Mouse (Mus musculus): ENCODE measurements at regions not wholly inside any gene's neighbourhood (a gene's known extent, or its start where the extent isn't known, plus 50 kb on each side); places are given as distances from the start of the nearest gene placed in this dataset.
A peak's percentile ranks its signal among the peaks of the same experiment; 100 is the strongest.

DNA sequence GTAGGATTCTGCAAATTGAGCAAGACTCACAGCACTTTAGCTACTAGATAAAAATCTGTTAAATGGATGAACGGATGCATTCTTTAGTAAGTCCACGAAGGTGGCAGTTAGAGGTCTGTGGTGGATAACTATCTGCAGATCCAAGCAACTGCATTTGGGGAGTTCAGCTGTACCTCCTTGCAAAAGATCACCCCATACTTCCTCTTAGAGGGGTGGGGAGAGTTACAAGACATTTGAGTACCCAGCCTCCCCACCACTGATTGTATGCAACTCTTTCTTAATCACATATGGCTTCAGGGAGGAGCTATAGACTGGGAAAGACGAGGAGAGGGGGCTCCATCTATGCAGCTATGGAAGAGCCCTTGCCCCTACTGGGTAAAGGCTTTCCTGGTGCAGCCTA, 144.1 kb downstream of the Postn start:
- 67% methylated on average over 3 of the region's 3 CpGs for WGBS
- ATAC-seq (ENCODE audit: low FRiP score, low read depth): no peak
- no peak overlapping the region for H3K9ac ChIP-seq

DNA sequence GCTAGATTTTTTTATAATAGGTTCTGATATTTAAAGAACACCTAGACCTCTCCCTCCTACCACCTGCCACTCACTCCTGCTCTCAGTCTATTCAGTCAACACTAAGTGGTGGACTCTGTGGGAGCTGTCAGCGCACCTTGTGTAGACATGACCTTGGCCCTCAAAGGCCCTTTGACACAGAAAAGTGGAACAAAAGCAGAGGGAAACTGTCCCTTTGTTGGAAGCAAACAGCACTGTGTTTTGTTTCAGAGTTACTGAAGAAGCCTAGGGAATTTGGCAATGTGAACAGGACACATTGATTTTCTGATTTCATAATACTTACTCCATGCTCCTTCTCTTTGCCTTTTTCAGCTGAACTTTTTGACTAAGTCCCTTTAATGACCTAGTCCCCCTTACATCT, 146.7 kb downstream of the Postn start:
- H3K36me3 ChIP-seq: no peaks in the 10 kb centered on the region
- H3K4me1 ChIP-seq: no peaks in the 10 kb centered on the region
- no peak overlapping the region for H3K9ac ChIP-seq
- H3K9me3 ChIP-seq: no peaks in the 10 kb centered on the region
- 95% methylated on average over 1 of the region's 1 CpGs for WGBS
- ATAC-seq (ENCODE audit: low FRiP score, low read depth): no peak
- no peak overlapping the region for H3K4me2 ChIP-seq (replicated peaks)
- no peak overlapping the region for H3K4me3 ChIP-seq
- no peaks in the 10 kb centered on the region for H3K27me3 ChIP-seq
- no peak overlapping the region for H3K27ac ChIP-seq

More for the DNA sequence above, 144.1 kb downstream of the Postn start:
- Histone ChIP-seq H3K27ac (no peak overlapping the region), H3K9me3 (no peaks in the 10 kb centered on the region), H3K4me3 (no peak overlapping the region), H3K27me3 (no peaks in the 10 kb centered on the region), H3K36me3 (no peaks in the 10 kb centered on the region), H3K4me1 (no peaks in the 10 kb centered on the region), H3K4me2 (replicated peaks) (no peak overlapping the region)

DNA sequence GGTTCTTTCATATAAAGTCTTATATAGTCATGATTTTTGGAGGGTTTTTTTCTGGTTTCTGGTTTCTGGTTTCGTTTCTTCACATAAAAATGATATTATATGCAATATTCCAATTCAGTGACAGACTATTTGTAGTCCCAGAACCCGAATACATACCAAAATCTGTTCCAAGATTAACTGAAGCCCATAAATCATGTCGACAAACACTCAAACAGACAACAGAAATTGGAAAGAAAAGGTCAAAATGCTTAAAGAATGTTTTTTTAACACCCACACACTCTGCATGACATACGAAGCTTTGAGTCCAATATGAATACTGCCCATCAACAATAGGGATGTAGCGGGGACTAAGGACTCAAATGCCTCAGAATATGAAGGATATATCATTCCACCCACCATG, 148.0 kb downstream of the Postn start:
- no peaks in the 10 kb centered on the region for H3K27me3 ChIP-seq
- 81% methylated on average over 5 of the region's 5 CpGs for WGBS
- no peaks in the 10 kb centered on the region for H3K36me3 ChIP-seq
- no peak overlapping the region for H3K4me2 ChIP-seq (replicated peaks)
- H3K9me3 ChIP-seq: no peaks in the 10 kb centered on the region
- ATAC-seq (ENCODE audit: low FRiP score, low read depth): no peak
- H3K4me1 ChIP-seq: no peaks in the 10 kb centered on the region
- H3K9ac ChIP-seq: no peak overlapping the region
- H3K27ac ChIP-seq: no peak overlapping the region
- H3K4me3 ChIP-seq: no peak overlapping the region

- no peaks in the 10 kb centered on the region for H3K4me1 ChIP-seq
- no peaks in the 10 kb centered on the region for H3K27me3 ChIP-seq
- H3K9ac ChIP-seq: no peak overlapping the region
- WGBS: 81% methylated on average over 3 of the region's 3 CpGs
- H3K9me3 ChIP-seq: 0 out of 2 replicates have a peak, but pooled peaks cover 3% of the 10 kb centered on the region
- no peak overlapping the region for H3K27ac ChIP-seq
- no peak for ATAC-seq (ENCODE audit: low FRiP score, low read depth)
- H3K36me3 ChIP-seq: no peaks in the 10 kb centered on the region
- no peak overlapping the region for H3K4me2 ChIP-seq (replicated peaks)
- no peak overlapping the region for H3K4me3 ChIP-seq
Observed at GRCm38 (mm10) chr3:54517251-54517650, 156.3 kb downstream of the Postn start.

DNA sequence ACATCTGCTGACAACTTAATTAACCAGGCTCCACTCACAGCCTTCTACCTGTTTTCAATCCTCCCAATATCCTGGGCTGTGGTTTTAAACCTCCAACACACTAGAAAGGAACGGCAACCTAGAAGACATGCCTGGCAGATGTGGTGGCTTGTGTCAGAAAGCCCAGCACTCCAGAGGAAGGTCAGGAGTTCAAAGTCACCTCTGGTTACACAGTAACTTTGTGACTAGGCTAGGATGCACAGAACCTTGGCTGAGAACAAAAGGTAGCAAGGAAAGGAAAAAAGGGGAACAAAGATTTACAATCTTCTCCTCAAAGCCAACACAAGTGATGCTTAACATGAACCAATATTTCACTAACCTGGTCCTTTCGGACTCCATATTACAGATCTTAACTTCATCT, 161.8 kb downstream of the Postn start:
- Histone ChIP-seq H3K4me3 (no peak overlapping the region), H3K27me3 (no peaks in the 10 kb centered on the region), H3K9ac (no peak overlapping the region), H3K27ac (no peak overlapping the region), H3K4me2 (replicated peaks) (no peak overlapping the region), H3K4me1 (no peaks in the 10 kb centered on the region), H3K9me3 (peaks cover 12% of the 10 kb centered on the region), H3K36me3 (no peaks in the 10 kb centered on the region)
- WGBS: 79% methylated on average over 2 of the region's 2 CpGs
- no peak for ATAC-seq (ENCODE audit: low FRiP score, low read depth)

DNA sequence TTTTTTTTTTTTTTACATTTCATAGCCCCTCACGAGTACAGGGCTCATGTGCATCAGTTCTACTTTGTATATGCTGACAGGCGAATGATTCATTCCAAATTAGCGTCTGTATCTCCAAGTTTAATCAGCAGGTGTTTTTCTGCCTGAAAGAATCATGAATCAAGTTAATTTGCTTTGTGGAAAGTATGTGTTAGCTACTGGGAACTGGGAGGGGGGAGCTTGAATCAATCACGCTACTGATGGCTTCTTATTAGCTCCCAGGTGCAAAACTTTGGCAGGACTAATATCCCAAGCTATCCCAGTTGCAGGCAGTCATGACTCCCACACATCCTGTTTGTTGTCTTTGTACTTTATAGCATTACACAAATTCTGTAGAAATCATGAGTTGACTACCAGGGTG, 165.7 kb downstream of the Postn start:
- H3K27me3 ChIP-seq: no peaks in the 10 kb centered on the region
- H3K4me1 ChIP-seq: no peaks in the 10 kb centered on the region
- H3K9me3 ChIP-seq: peaks cover 9% of the 10 kb centered on the region
- 57% methylated on average over 4 of the region's 4 CpGs for WGBS
- no peaks in the 10 kb centered on the region for H3K36me3 ChIP-seq
- no peak overlapping the region for H3K4me3 ChIP-seq
- no peak for ATAC-seq (ENCODE audit: low FRiP score, low read depth)
- no peak overlapping the region for H3K9ac ChIP-seq
- no peak overlapping the region for H3K4me2 ChIP-seq (replicated peaks)
- no peak overlapping the region for H3K27ac ChIP-seq

- Histone ChIP-seq H3K27me3 (no peaks in the 10 kb centered on the region), H3K9ac (no peak overlapping the region), H3K4me3 (no peak overlapping the region), H3K4me2 (replicated peaks) (no peak overlapping the region), H3K4me1 (no peaks in the 10 kb centered on the region), H3K36me3 (no peaks in the 10 kb centered on the region), H3K9me3 (peaks cover 9% of the 10 kb centered on the region), H3K27ac (no peak overlapping the region)
- ATAC-seq (ENCODE audit: low FRiP score, low read depth): no peak
- WGBS: 76% methylated on average over 3 of the region's 3 CpGs
Observed at GRCm38 (mm10) chr3:54528292-54528691, 164.3 kb upstream of the Supt20 start.

DNA sequence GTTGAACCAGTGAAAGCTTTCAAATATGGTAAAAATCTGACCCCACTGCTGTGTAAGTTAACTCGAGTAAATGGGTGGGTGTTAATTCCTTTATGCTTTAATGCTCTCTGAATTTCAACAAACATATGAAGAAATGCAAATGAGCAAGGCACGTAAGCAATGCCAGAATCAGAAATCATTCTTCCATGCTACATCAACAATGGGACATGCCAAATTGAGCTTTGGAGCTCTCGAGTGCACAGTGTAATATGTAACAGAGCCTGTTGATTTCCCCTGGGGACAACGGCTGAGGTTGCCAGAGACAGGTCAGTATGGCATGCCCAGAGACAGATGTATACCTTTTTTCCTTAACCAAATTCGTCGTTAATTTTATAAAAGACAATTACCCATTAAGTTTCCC, 162.4 kb upstream of the Supt20 start:
- no peak overlapping the region for H3K9ac ChIP-seq
- ATAC-seq (ENCODE audit: low FRiP score, low read depth): no peak
- H3K4me1 ChIP-seq: no peaks in the 10 kb centered on the region
- peaks cover 9% of the 10 kb centered on the region for H3K9me3 ChIP-seq
- H3K4me3 ChIP-seq: no peak overlapping the region
- 63% methylated on average over 6 of the region's 6 CpGs for WGBS
- H3K36me3 ChIP-seq: no peaks in the 10 kb centered on the region
- no peak overlapping the region for H3K27ac ChIP-seq
- H3K27me3 ChIP-seq: no peaks in the 10 kb centered on the region
- no peak overlapping the region for H3K4me2 ChIP-seq (replicated peaks)

- H3K27me3 ChIP-seq: no peaks in the 10 kb centered on the region
- no peaks in the 10 kb centered on the region for H3K36me3 ChIP-seq
- no peak for ATAC-seq (ENCODE audit: low FRiP score, low read depth)
- no peak overlapping the region for H3K4me2 ChIP-seq (replicated peaks)
- no peak overlapping the region for H3K4me3 ChIP-seq
- no peak overlapping the region for H3K27ac ChIP-seq
- no peaks in the 10 kb centered on the region for H3K9me3 ChIP-seq
- WGBS: 59% methylated on average over 7 of the region's 7 CpGs
- H3K9ac ChIP-seq: no peak overlapping the region
- peaks cover 3% of the 10 kb centered on the region; the same call in 1 of the 2 replicates for H3K4me1 ChIP-seq
Observed at GRCm38 (mm10) chr3:54535361-54535760, 157.2 kb upstream of the Supt20 start.

GRCm38 (mm10) chr3:54538055-54538454, 154.6 kb upstream of the Supt20 start:
- Histone ChIP-seq H3K9ac (no peak overlapping the region), H3K9me3 (peaks cover 4% of the 10 kb centered on the region), H3K4me2 (replicated peaks) (no peak overlapping the region), H3K27me3 (no peaks in the 10 kb centered on the region), H3K4me1 (peaks cover 8% of the 10 kb centered on the region; the same call in 1 of the 2 replicates), H3K36me3 (no peaks in the 10 kb centered on the region), H3K4me3 (no peak overlapping the region), H3K27ac (no peak overlapping the region)
- WGBS: 27% methylated on average over 3 of the region's 3 CpGs
- ATAC-seq (ENCODE audit: low FRiP score, low read depth): no peak

DNA sequence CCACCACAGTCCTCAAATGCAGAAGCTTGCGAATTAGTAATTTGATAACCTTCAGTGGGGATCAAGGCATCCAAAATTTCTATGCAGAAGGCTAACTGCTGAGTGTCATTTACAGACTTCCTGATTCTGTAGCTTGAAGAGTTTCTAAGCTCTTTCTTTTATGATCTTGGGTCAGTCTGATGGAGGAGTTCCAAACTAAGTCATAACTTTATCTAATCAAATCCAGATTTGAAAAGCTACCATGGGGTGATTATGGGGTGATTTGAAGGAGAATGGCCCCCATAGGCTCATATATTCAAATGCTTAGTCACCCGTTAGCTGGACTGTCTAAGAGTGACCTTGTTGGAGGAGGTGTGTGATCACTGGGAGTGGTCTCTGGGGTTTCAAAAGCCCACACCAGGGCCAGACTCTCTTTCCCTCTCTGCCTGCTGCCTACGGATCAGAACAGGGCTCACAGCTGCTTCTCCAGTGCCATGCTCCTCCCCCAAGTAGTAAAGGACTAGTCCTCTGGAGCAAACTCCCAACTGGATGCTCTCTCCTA, 152.0 kb upstream of the Supt20 start:
- 28% methylated on average over 3 of the region's 3 CpGs for WGBS

DNA sequence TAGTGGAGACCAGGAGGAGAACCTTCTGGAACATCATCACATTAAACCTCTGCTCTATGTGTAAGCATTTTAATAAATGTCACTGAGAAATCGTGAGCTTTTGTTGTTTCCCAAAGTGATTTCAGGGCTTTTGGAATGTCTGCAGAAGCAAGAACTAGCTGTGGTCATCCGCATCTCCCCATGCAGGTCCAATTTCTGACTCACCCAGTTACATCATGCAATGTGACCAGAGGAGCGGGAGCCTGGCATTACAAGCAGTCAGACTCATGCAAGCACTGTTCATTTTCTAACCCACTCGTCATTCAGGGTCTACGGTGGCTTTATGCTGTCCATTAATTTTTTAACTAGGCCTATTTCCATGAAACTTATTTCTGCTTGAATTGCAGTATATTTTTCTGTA, 151.2 kb upstream of the Supt20 start:
- Histone ChIP-seq H3K27ac (no peak overlapping the region), H3K4me1 (peaks cover 5% of the 10 kb centered on the region; the same call in 1 of the 2 replicates), H3K9ac (no peak overlapping the region), H3K27me3 (no peaks in the 10 kb centered on the region), H3K4me3 (no peak overlapping the region), H3K9me3 (peaks cover 6% of the 10 kb centered on the region), H3K36me3 (no peaks in the 10 kb centered on the region), H3K4me2 (replicated peaks) (no peak overlapping the region)
- ATAC-seq (ENCODE audit: low FRiP score, low read depth): no peak
- WGBS: 81% methylated on average over 5 of the region's 5 CpGs

More for the DNA sequence above, 152.0 kb upstream of the Supt20 start:
- H3K36me3 ChIP-seq: no peaks in the 10 kb centered on the region
- no peaks in the 10 kb centered on the region for H3K27me3 ChIP-seq
- peaks cover 7% of the 10 kb centered on the region; the same call in 1 of the 2 replicates for H3K4me1 ChIP-seq
- no peak overlapping the region for H3K27ac ChIP-seq
- H3K9me3 ChIP-seq: peaks cover 6% of the 10 kb centered on the region
- H3K4me3 ChIP-seq: no peak overlapping the region
- peak; percentile 81 for ATAC-seq (ENCODE audit: low FRiP score, low read depth)
- no peak overlapping the region for H3K4me2 ChIP-seq (replicated peaks)
- H3K9ac ChIP-seq: no peak overlapping the region

DNA sequence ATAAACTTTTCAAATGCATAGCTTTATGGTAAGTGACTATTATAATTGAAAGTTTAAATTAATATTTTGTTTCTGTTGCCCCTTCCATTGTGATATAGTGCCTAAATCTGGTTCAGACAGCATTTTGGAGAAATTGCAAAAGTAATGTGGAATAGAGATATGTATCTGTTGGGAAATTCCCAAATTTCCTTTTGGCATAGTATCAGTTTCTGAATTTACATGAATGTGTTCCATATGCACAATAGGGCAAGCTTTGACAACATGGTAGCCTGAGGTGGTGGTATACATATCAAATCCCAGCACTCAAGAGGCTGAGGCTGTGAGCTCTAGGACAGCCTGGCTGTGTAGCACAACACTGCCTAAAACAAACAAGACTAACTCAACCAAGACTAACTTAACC, 147.2 kb upstream of the Supt20 start:
- ATAC-seq (ENCODE audit: low FRiP score, low read depth): no peak
- H3K27ac ChIP-seq: no peak overlapping the region

More for the DNA sequence above, 147.2 kb upstream of the Supt20 start:
- Histone ChIP-seq H3K9ac (no peak overlapping the region), H3K27me3 (no peaks in the 10 kb centered on the region), H3K4me1 (peaks cover 5% of the 10 kb centered on the region; the same call in 1 of the 2 replicates), H3K4me2 (replicated peaks) (no peak overlapping the region), H3K4me3 (no peak overlapping the region), H3K36me3 (no peaks in the 10 kb centered on the region), H3K9me3 (peaks cover 6% of the 10 kb centered on the region)

Data from limb, embryonic 13.5 days (tissue).